Comparison of ENCODE assay signal across 8 mouse cellular contexts in genomic region chr6:136742352-136743118, GRCm38 (mm10). TPM values are rescaled to one million over a fixed set of nuclear protein-coding genes. Genes with fewer than 3 reads are reported as not detected.
A peak's percentile ranks its signal among the peaks of the same experiment; 100 is the strongest.
DNase-seq lines count a peak whose midpoint lies in the region; ATAC-seq and TF ChIP-seq lines count a peak whose summit lies in the region.

No protein-coding gene starts in this region.

- H3ac ChIP-seq in C2C12 (ENCODE audit: control insufficient read depth, insufficient read length, low read depth): no peak overlapping the region

- H3K27me3 ChIP-seq in C2C12 (ENCODE audit: control insufficient read depth, insufficient read depth, insufficient read length): peaks cover 7% of the 10 kb centered on the region
- H3K27me3 ChIP-seq in embryonic facial prominence, embryonic 15.5 days: no peaks in the 10 kb centered on the region
- H3K27me3 ChIP-seq in heart, embryonic 12.5 days (replicated peaks): no peaks in the 10 kb centered on the region
- H3K27me3 ChIP-seq in liver, adult 2 months (ENCODE audit: control insufficient read depth, insufficient read depth, low read length): no peaks in the 10 kb centered on the region

- H3K9ac ChIP-seq in embryonic facial prominence, embryonic 15.5 days: no peak overlapping the region
- H3K9ac ChIP-seq in heart, embryonic 12.5 days: no peak overlapping the region
- no peak overlapping the region for H3K9ac ChIP-seq in liver, adult 2 months (ENCODE audit: low read depth, low read length)

- no peak for TF ChIP-seq POLR2A in bone marrow, adult 2 months (IDR thresholded peaks at IDR 0.05; ENCODE audit: borderline replicate concordance, control insufficient read depth, low read depth, low read length)
- TF ChIP-seq POLR2A in liver, adult 2 months (IDR thresholded peaks at IDR 0.05; ENCODE audit: extremely low read depth, insufficient read depth, low read length): no peak

- peak; percentile 30 for TF ChIP-seq CTCF in C2C12 (IDR thresholded peaks at IDR 0.05; ENCODE audit: control insufficient read depth, insufficient read depth, insufficient read length)
- 0 out of 2 replicates have a peak, but pooled peaks have one; percentile 26 for TF ChIP-seq CTCF in bone marrow, adult 2 months (IDR thresholded peaks at IDR 0.05; ENCODE audit: control insufficient read depth, insufficient read depth, low read length)
- TF ChIP-seq CTCF in liver, adult 2 months (IDR thresholded peaks at IDR 0.05; ENCODE audit: low read depth, low read length): peak; percentile 34; the same call in 1 of the 2 replicates

- H3K79me3 ChIP-seq in C2C12 (ENCODE audit: low read depth): no peaks in the 10 kb centered on the region

- no peak overlapping the region for H3K4me2 ChIP-seq in embryonic facial prominence, embryonic 15.5 days (replicated peaks)
- no peak overlapping the region for H3K4me2 ChIP-seq in heart, embryonic 12.5 days

- DNase-seq in kidney, postnatal 10 days: peak; percentile 93
- DNase-seq in liver, adult 2 months (ENCODE audit: extremely low read depth, low read depth, low spot score): peak; percentile 66
- DNase-seq in spleen, postnatal 4 days (ENCODE audit: low spot score in 2 of 2): peak; percentile 83 to 92

- peak; percentile 63 for ATAC-seq in embryonic facial prominence, embryonic 15.5 days (ENCODE audit: insufficient number of reproducible peaks, low FRiP score, low TSS enrichment, low read depth)
- ATAC-seq in heart, embryonic 12.5 days (ENCODE audit: insufficient number of reproducible peaks, low FRiP score): 0 out of 2 replicates have a peak, but pooled peaks have one; percentile 67
- peak; percentile 76 for ATAC-seq in monocyte, adult 5-6 weeks (replicated peaks; ENCODE audit: insufficient number of reproducible peaks, low FRiP score, low TSS enrichment, poor library complexity, severe bottlenecking)

- H3K36me3 ChIP-seq in C2C12 (ENCODE audit: control insufficient read depth, insufficient read depth): no peaks in the 10 kb centered on the region
- no peaks in the 10 kb centered on the region for H3K36me3 ChIP-seq in embryonic facial prominence, embryonic 15.5 days
- no peaks in the 10 kb centered on the region for H3K36me3 ChIP-seq in heart, embryonic 12.5 days
- no peaks in the 10 kb centered on the region for H3K36me3 ChIP-seq in liver, adult 2 months (ENCODE audit: control insufficient read depth, insufficient read depth, low read length)

- no peak overlapping the region for H3K27ac ChIP-seq in bone marrow, adult 2 months (ENCODE audit: control insufficient read depth, insufficient read depth, low read depth, low read length, poor library complexity)
- no peak overlapping the region for H3K27ac ChIP-seq in embryonic facial prominence, embryonic 15.5 days (replicated peaks)
- no peak overlapping the region for H3K27ac ChIP-seq in heart, embryonic 12.5 days (ENCODE audit: poor library complexity, severe bottlenecking)
- no peak overlapping the region for H3K27ac ChIP-seq in liver, adult 2 months (replicated peaks; ENCODE audit: insufficient read depth, low read depth, low read length)

- WGBS in bone marrow, adult 2 months: 22% methylated on average over 10 of the region's 10 CpGs
- 34% methylated on average over 10 of the region's 10 CpGs for WGBS in embryonic facial prominence, embryonic 15.5 days
- WGBS in heart, embryonic 12.5 days: 39% methylated on average over 10 of the region's 10 CpGs
- WGBS in liver, adult 2 months: 46% methylated on average over 10 of the region's 10 CpGs

- no peak overlapping the region for H3K4me3 ChIP-seq in C2C12 (ENCODE audit: insufficient read depth, poor library complexity, severe bottlenecking)
- H3K4me3 ChIP-seq in bone marrow, adult 2 months (replicated peaks; ENCODE audit: control insufficient read depth, low read depth, low read length): no peak overlapping the region
- no peak overlapping the region for H3K4me3 ChIP-seq in embryonic facial prominence, embryonic 15.5 days (replicated peaks)
- no peak overlapping the region for H3K4me3 ChIP-seq in heart, embryonic 12.5 days
- H3K4me3 ChIP-seq in liver, adult 2 months (ENCODE audit: insufficient read depth, low read depth, low read length): no peak overlapping the region

- H3K9me3 ChIP-seq in embryonic facial prominence, embryonic 15.5 days (replicated peaks): no peaks in the 10 kb centered on the region
- no peaks in the 10 kb centered on the region for H3K9me3 ChIP-seq in heart, embryonic 12.5 days (replicated peaks)

- no peaks in the 10 kb centered on the region for H3K79me2 ChIP-seq in C2C12 (ENCODE audit: control insufficient read depth, insufficient read depth)
- no peaks in the 10 kb centered on the region for H3K79me2 ChIP-seq in liver, adult 2 months (ENCODE audit: control insufficient read depth, insufficient read depth, low read length)

- H3K4me1 ChIP-seq in bone marrow, adult 2 months (ENCODE audit: control insufficient read depth, insufficient read depth, low read length): peaks cover 6% of the 10 kb centered on the region
- H3K4me1 ChIP-seq in embryonic facial prominence, embryonic 15.5 days: no peaks in the 10 kb centered on the region; the same call in 1 of the 2 replicates
- H3K4me1 ChIP-seq in heart, embryonic 12.5 days (replicated peaks): no peaks in the 10 kb centered on the region
- H3K4me1 ChIP-seq in liver, adult 2 months (ENCODE audit: control insufficient read depth, insufficient read depth, low read length): no peaks in the 10 kb centered on the region

TF ChIP-seq in C2C12, 6 proteins besides CTCF, POLR2A, EP300 and RAD21:
- TF ChIP-seq MYOG (IDR thresholded peaks at IDR 0.05; ENCODE audit: control insufficient read depth, extremely low read depth, insufficient read length): no peak
- TF ChIP-seq MYOD1 (IDR thresholded peaks at IDR 0.05; ENCODE audit: control insufficient read depth, insufficient read length, low read depth): no peak
- no peak for TF ChIP-seq CEBPB (IDR thresholded peaks at IDR 0.05; ENCODE audit: low read depth)
- TF ChIP-seq FOSL1 (IDR thresholded peaks at IDR 0.05; ENCODE audit: insufficient read depth, low read length, poor library complexity, severe bottlenecking): no peak
- TF ChIP-seq USF1 (IDR thresholded peaks at IDR 0.05; ENCODE audit: low read depth): no peak
- TF ChIP-seq MAX (IDR thresholded peaks at IDR 0.05): no peak

RNA-seq across cellular contexts. Expression of gene Gucy2c, which starts 39.0 kb away (rescaled TPM):
- 0.01 TPM for polyA plus RNA-seq in C2C12 (2012; fragmentation: generic; extraction: Trizol)
- not detected in 2 replicates for polyA plus RNA-seq in bone marrow, adult 2 months (2011; ENCODE audit: insufficient read depth, insufficient read length, low replicate concordance, missing spikeins)
- 0.08 and 0.11 TPM in 2 replicates for polyA plus RNA-seq in embryonic facial prominence, embryonic 15.5 days (2015; fragmentation: Nextera tagmentation; extraction: Ambion mirVana)
- 0.06 TPM in 1 of 2 replicates, not detected in the other for polyA plus RNA-seq in heart, embryonic 12.5 days (2016; fragmentation: Nextera tagmentation; extraction: Ambion mirVana)
- total RNA-seq in liver, adult 2 months (2014; rRNA removed): 0.55 and 2.6 TPM in 2 replicates
- 0.17 and 0.56 TPM in 2 replicates for polyA plus RNA-seq in liver, adult 2 months (2012; rRNA removed)
- 0.10 to 1.1 TPM in 2 of 3 replicates, not detected in the other for total RNA-seq in monocyte, adult 5-6 weeks (2017)
